Mouse (Mus musculus): ENCODE results near the gene Ppp2r5a.

- TF ChIP-seq CTCF (IDR thresholded peaks at IDR 0.05; ENCODE audit: insufficient read depth, low read length), result no peak
- no peak for TF ChIP-seq POLR2A (IDR thresholded peaks at IDR 0.05; ENCODE audit: borderline replicate concordance, extremely low read depth, low read depth, low read length)
Observed at GRCm38 (mm10) chr1:191404721-191405329, 1.8 kb upstream of the Ppp2r5a start.
